Mouse (Mus musculus) left cerebral cortex, adult 2 months (tissue): ENCODE measurements around the gene Ptp4a2. TPM values are rescaled to one million over a fixed set of nuclear protein-coding genes. Genes with fewer than 3 reads are reported as not detected.
"Not testable (repeated sequence)": the region's sequence is repeated elsewhere in the genome, so short reads cannot be mapped to it uniquely, and the experiment has no call there.

Experiments
- DNase-seq, 2 experiments: peaks; one replicate each; pipeline ENCODE4 v3.0.0; 2021 to 2022; ENCODE audit warnings: low spot score in 2 of 2, mixed read lengths in 1 of 2; ENCODE audit errors: extremely low spot score in 1 of 2
- H3K27ac ChIP-seq: fragments of 200-600 bp; 2 replicates; pipeline ENCODE4 v1.8.1; 2022
- H3K4me3 ChIP-seq: fragments of 200-600 bp; 2 replicates; pipeline ENCODE4 v1.8.1; 2022
- CTCF ChIP-seq: fragments of 200-600 bp; IDR thresholded peaks from 2 replicates; pipeline ENCODE4 v1.8.1; 2022; ENCODE audit warnings: antibody characterized with exemption, mild to moderate bottlenecking, moderate library complexity
- intact Hi-C: fragments of 180-260 bp; cut with DNase I; formaldehyde crosslinking; loops from one replicate; pipeline ENCODE4 v1.15.1; 2025
- microRNA-seq, 2 experiments: library from miRNA; unstranded; fragments of <30 nt; microRNA quantifications; one replicate each; pipeline ENCODE4 v1.2.0; 2021
- total RNA-seq, 2 experiments: library from RNA; stranded (reverse); gene quantifications; 2 replicates each; pipeline ENCODE4 v1.2.3; 2021

Ptp4a2 gene
- total RNA-seq, 2 experiments from 2014 or later, result 126 to 131 TPM

- no peak overlapping the region for H3K4me3 ChIP-seq
- no peak for TF ChIP-seq CTCF
- H3K27ac ChIP-seq, result no peak overlapping the region
- DNase-seq, result no peak
- intact Hi-C loops, result no loop called here
Observed at GRCm38 (mm10) chr4:129879206-129879780, 68.3 kb downstream of the Ptp4a2 start.

- intact Hi-C loops, result loop anchor here (5.0 kb wide), 1 partner anchor 47 kb away; the partner anchor contains the start of gene Spocd1
- Histone ChIP-seq H3K27ac (no peak overlapping the region), H3K4me3 (no peak overlapping the region)
- no peak for DNase-seq
- no peak for TF ChIP-seq CTCF
Observed at GRCm38 (mm10) chr4:129880615-129881014, 69.6 kb downstream of the Ptp4a2 start.

- intact Hi-C loops, result loop anchor here (5.0 kb wide), 1 partner anchor 46 kb away; the partner anchor contains the start of gene Spocd1
- no peak for TF ChIP-seq CTCF
- H3K27ac ChIP-seq, result no peak overlapping the region
- DNase-seq, result no peak
- no peak overlapping the region for H3K4me3 ChIP-seq
Observed at GRCm38 (mm10) chr4:129881661-129882060, 70.6 kb downstream of the Ptp4a2 start.

GRCm38 (mm10) chr4:129882555-129883293 lies 71.7 kb downstream of the Ptp4a2 start:
- no peak overlapping the region for H3K27ac ChIP-seq
- peak in 1 of 2 experiments; percentile 26 for DNase-seq
- intact Hi-C loops, result loop anchor here (5.0 kb wide), 1 partner anchor 45 kb away; the partner anchor contains the start of gene Spocd1
- peak overlapping the region; percentile 18 for H3K4me3 ChIP-seq
- TF ChIP-seq CTCF, result no peak

- peak; percentile 31 to 34 for DNase-seq
- H3K27ac ChIP-seq, result peak overlapping the region; percentile 55
- intact Hi-C loops, result loop anchor here (5.0 kb wide), 1 partner anchor 43 kb away; the partner anchor contains the start of gene Spocd1
- TF ChIP-seq CTCF, result no peak
- no peak overlapping the region; the same call in 1 of the 2 replicates for H3K4me3 ChIP-seq
Observed at GRCm38 (mm10) chr4:129884041-129884930, 73.3 kb downstream of the Ptp4a2 start.

- no peak for DNase-seq
- intact Hi-C loops, result no loop called here
- TF ChIP-seq CTCF, result no peak
- Histone ChIP-seq H3K27ac (no peak overlapping the region), H3K4me3 (no peak overlapping the region)
Observed at GRCm38 (mm10) chr4:129889661-129890060, 78.6 kb downstream of the Ptp4a2 start.

GRCm38 (mm10) chr4:129890094-129890493 lies 79.1 kb downstream of the Ptp4a2 start:
- no peak for TF ChIP-seq CTCF
- no peak for DNase-seq
- intact Hi-C loops, result no loop called here
- Histone ChIP-seq H3K4me3 (no peak overlapping the region), H3K27ac (no peak overlapping the region)

- no peak for TF ChIP-seq CTCF
- no peak overlapping the region for H3K27ac ChIP-seq
- no peak for DNase-seq
- intact Hi-C loops, result no loop called here
- no peak overlapping the region for H3K4me3 ChIP-seq
Observed at GRCm38 (mm10) chr4:129894861-129895260, 83.8 kb downstream of the Ptp4a2 start.

GRCm38 (mm10) chr4:129898815-129899214 lies 87.8 kb downstream of the Ptp4a2 start:
- intact Hi-C loops, DNase-seq, H3K27ac ChIP-seq, H3K4me3 ChIP-seq: not testable (repeated sequence)

Small RNA genes lying within 50 kb of the gene (microRNA-seq; reads per million reads assigned to microRNA genes)
- 0 reads per million in 2 experiments for gene Gm28017

Other genes with a start within 250 kb of the Ptp4a2 start
- 1 to 10 TPM; 2.2 to 2.4 TPM for gene Lck, start 237.6 kb upstream of the Ptp4a2 start, total RNA-seq
- under 1 TPM; 0.40 to 0.77 TPM for gene Fam167b, start 232.7 kb upstream of the Ptp4a2 start, total RNA-seq
- 100 to 1,000 TPM; 124 to 129 TPM for gene Eif3i, start 210.6 kb upstream of the Ptp4a2 start, total RNA-seq
- 10 to 100 TPM; 89.3 to 94.8 TPM for gene Tmem234, start 210.6 kb upstream of the Ptp4a2 start, total RNA-seq
- 1 to 10 TPM; 5.7 to 6.2 TPM for gene Dcdc2b, start 197.0 kb upstream of the Ptp4a2 start, total RNA-seq
- 10 to 100 TPM; 30.1 to 34.8 TPM for gene Iqcc, start 192.1 kb upstream of the Ptp4a2 start, total RNA-seq
- gene Ccdc28b, start 187.3 kb upstream of the Ptp4a2 start, total RNA-seq, result 10 to 100 TPM; 50.9 to 67.0 TPM
- 10 to 100 TPM; 42.1 to 52.1 TPM for gene Txlna, start 170.2 kb upstream of the Ptp4a2 start, total RNA-seq
- gene Kpna6, start 138.5 kb upstream of the Ptp4a2 start, total RNA-seq, result 10 to 100 TPM; 84.2 to 94.0 TPM
- 10 to 100 TPM; 14.5 to 14.9 TPM for gene Tmem39b, start 114.4 kb upstream of the Ptp4a2 start, total RNA-seq
- 10 to 100 TPM; 89.7 to 92.6 TPM for gene Khdrbs1, start 68.9 kb upstream of the Ptp4a2 start, total RNA-seq
- gene Spocd1, start 118.0 kb downstream of the Ptp4a2 start, total RNA-seq, result under 1 TPM; 0.40 to 0.57 TPM
- 100 to 1,000 TPM; 422 to 424 TPM for gene Adgrb2, start 173.7 kb downstream of the Ptp4a2 start, total RNA-seq
- 10 to 100 TPM; 16.2 to 20.1 TPM for gene Col16a1, start 236.6 kb downstream of the Ptp4a2 start, total RNA-seq